Mouse (Mus musculus) liver, embryonic 12.5 days (tissue): ENCODE measurements around the gene Prpf19. TPM values are rescaled to one million over a fixed set of nuclear protein-coding genes. Genes with fewer than 3 reads are reported as not detected.

Source experiments
- ATAC-seq: fragments of 200-750 bp; cut with Nextera tagmentation; 2 replicates; pipeline ENCODE4 v1.8.0; 2017; ENCODE audit warnings: moderate number of reproducible peaks, mild to moderate bottlenecking, moderate library complexity
- H3K27ac ChIP-seq: fragments of 300-500 bp; sonication (generic); 2 replicates; pipeline ENCODE4 v1.5.1; 2016; ENCODE audit warnings: mild to moderate bottlenecking
- H3K27me3 ChIP-seq: fragments of 300-500 bp; sonication (generic); replicated peaks from 2 replicates; pipeline ENCODE4 v1.6.1; 2016; ENCODE audit warnings: mild to moderate bottlenecking, moderate library complexity
- H3K36me3 ChIP-seq: fragments of 300-500 bp; sonication (generic); 2 replicates; pipeline ENCODE4 v1.6.1; 2016; ENCODE audit warnings: mild to moderate bottlenecking, moderate library complexity
- H3K4me1 ChIP-seq: fragments of 300-500 bp; sonication (generic); 2 replicates; pipeline ENCODE4 v1.6.1; 2016
- H3K4me2 ChIP-seq: fragments of 300-500 bp; sonication (generic); 2 replicates; pipeline ENCODE4 v1.6.1; 2016; ENCODE audit warnings: mild to moderate bottlenecking, moderate library complexity
- H3K4me3 ChIP-seq: fragments of 300-500 bp; sonication (generic); 2 replicates; pipeline ENCODE4 v1.5.1; 2016; ENCODE audit warnings: mild to moderate bottlenecking, moderate library complexity
- H3K9ac ChIP-seq: fragments of 300-500 bp; sonication (generic); 2 replicates; pipeline ENCODE4 v1.6.1; 2016; ENCODE audit warnings: mild to moderate bottlenecking, moderate library complexity
- H3K9me3 ChIP-seq: fragments of 300-500 bp; sonication (generic); replicated peaks from 2 replicates; pipeline ENCODE4 v1.6.1; 2016; ENCODE audit warnings: mild to moderate bottlenecking, moderate library complexity
- WGBS: fragments of 180-500 bp; shearing (Covaris S2); methylation state at CpG from one replicate; pipeline ENCODE4 v1.1.7; 2016; ENCODE audit not compliant: insufficient replicate concordance; 5-methylcytosine and 5-hydroxymethylcytosine counted together
- polyA plus RNA-seq: library from polyadenylated mRNA; unstranded; fragments of >200 nt; fragmentation: Nextera tagmentation; extraction: Ambion mirVana; gene quantifications from 2 replicates; pipeline ENCODE4 v1.2.1, GENCODE M21; 2016

Gene Prpf19
- polyA plus RNA-seq, 1 experiment from 2014 or later = 25.6 TPM

GRCm38 (mm10) chr19:10921058-10921457 lies 26.0 kb downstream of the Prpf19 start:
- 58% methylated on average over 3 of the region's 3 CpGs for WGBS

GRCm38 (mm10) chr19:10924220-10924619 lies 29.2 kb downstream of the Prpf19 start:
- H3K9me3 ChIP-seq = no peaks in the 10 kb centered on the region
- no peak overlapping the region for H3K4me2 ChIP-seq
- no peak for ATAC-seq
- no peak overlapping the region for H3K4me3 ChIP-seq
- no peaks in the 10 kb centered on the region for H3K36me3 ChIP-seq
- no peak overlapping the region for H3K9ac ChIP-seq
- H3K27me3 ChIP-seq = 0 out of 2 replicates have a peak, but pooled peaks cover 4% of the 10 kb centered on the region
- WGBS = 52% methylated on average over 4 of the region's 4 CpGs
- no peak overlapping the region for H3K27ac ChIP-seq
- H3K4me1 ChIP-seq = no peaks in the 10 kb centered on the region

More at GRCm38 (mm10) chr19:10921058-10921457, 26.0 kb downstream of the Prpf19 start:
- no peaks in the 10 kb centered on the region for H3K36me3 ChIP-seq
- peaks cover 4% of the 10 kb centered on the region for H3K4me1 ChIP-seq
- no peak overlapping the region for H3K27ac ChIP-seq
- no peak overlapping the region for H3K4me2 ChIP-seq
- no peak overlapping the region for H3K9ac ChIP-seq
- H3K4me3 ChIP-seq = no peak overlapping the region
- no peaks in the 10 kb centered on the region for H3K9me3 ChIP-seq
- no peak for ATAC-seq
- H3K27me3 ChIP-seq = peaks cover 4% of the 10 kb centered on the region; the same call in 1 of the 2 replicates

GRCm38 (mm10) chr19:10926123-10926621 lies 31.1 kb downstream of the Prpf19 start:
- no peaks in the 10 kb centered on the region for H3K4me1 ChIP-seq
- 68% methylated on average over 6 of the region's 6 CpGs for WGBS
- 0 out of 2 replicates have a peak, but pooled peaks cover 3% of the 10 kb centered on the region for H3K27me3 ChIP-seq
- H3K27ac ChIP-seq = no peak overlapping the region
- no peak overlapping the region for H3K4me2 ChIP-seq
- H3K36me3 ChIP-seq = no peaks in the 10 kb centered on the region
- ATAC-seq = no peak
- H3K9me3 ChIP-seq = no peaks in the 10 kb centered on the region
- no peak overlapping the region for H3K4me3 ChIP-seq
- no peak overlapping the region for H3K9ac ChIP-seq

- Histone ChIP-seq H3K4me3 (no peak overlapping the region), H3K9me3 (no peaks in the 10 kb centered on the region), H3K36me3 (no peaks in the 10 kb centered on the region), H3K9ac (no peak overlapping the region), H3K4me2 (no peak overlapping the region), H3K4me1 (no peaks in the 10 kb centered on the region), H3K27ac (no peak overlapping the region), H3K27me3 (no peaks in the 10 kb centered on the region)
- no peak for ATAC-seq
- 57% methylated on average over 4 of the region's 4 CpGs for WGBS
Observed at GRCm38 (mm10) chr19:10926666-10927065, 31.6 kb downstream of the Prpf19 start.

GRCm38 (mm10) chr19:10930641-10931040 lies 35.6 kb downstream of the Prpf19 start:
- H3K9ac ChIP-seq = no peak overlapping the region
- H3K9me3 ChIP-seq = no peaks in the 10 kb centered on the region
- peaks cover 6% of the 10 kb centered on the region; the same call in 1 of the 2 replicates for H3K4me1 ChIP-seq
- no peaks in the 10 kb centered on the region for H3K36me3 ChIP-seq
- H3K4me2 ChIP-seq = no peak overlapping the region
- no peak for ATAC-seq
- WGBS = 53% methylated on average over 2 of the region's 2 CpGs
- H3K27ac ChIP-seq = no peak overlapping the region
- no peak overlapping the region for H3K4me3 ChIP-seq
- H3K27me3 ChIP-seq = 0 out of 2 replicates have a peak, but pooled peaks cover 7% of the 10 kb centered on the region

GRCm38 (mm10) chr19:10935029-10935428 lies 40.0 kb downstream of the Prpf19 start:
- Histone ChIP-seq H3K4me3 (no peak overlapping the region), H3K4me2 (no peak overlapping the region), H3K9ac (no peak overlapping the region), H3K4me1 (peaks cover 35% of the 10 kb centered on the region), H3K9me3 (no peaks in the 10 kb centered on the region), H3K27ac (no peak overlapping the region), H3K36me3 (no peaks in the 10 kb centered on the region), H3K27me3 (0 out of 2 replicates have a peak, but pooled peaks cover 7% of the 10 kb centered on the region)
- WGBS = 36% methylated on average over 5 of the region's 5 CpGs
- no peak for ATAC-seq

GRCm38 (mm10) chr19:10936077-10936476 lies 41.0 kb downstream of the Prpf19 start:
- Histone ChIP-seq H3K4me3 (no peak overlapping the region), H3K4me2 (no peak overlapping the region), H3K36me3 (no peaks in the 10 kb centered on the region), H3K9me3 (no peaks in the 10 kb centered on the region), H3K27me3 (0 out of 2 replicates have a peak, but pooled peaks cover 7% of the 10 kb centered on the region), H3K4me1 (peaks cover 45% of the 10 kb centered on the region), H3K9ac (no peak overlapping the region), H3K27ac (no peak overlapping the region)
- 85% methylated on average over 5 of the region's 5 CpGs for WGBS
- no peak for ATAC-seq

- Histone ChIP-seq H3K27me3 (0 out of 2 replicates have a peak, but pooled peaks cover 7% of the 10 kb centered on the region), H3K4me3 (no peak within 1 kb of the TSS), H3K9me3 (no peaks in the 10 kb centered on the region), H3K27ac (0 out of 2 replicates have a peak within 1 kb of the TSS, but pooled peaks have one; percentile 1), H3K36me3 (peaks cover 9% of the 10 kb centered on the region), H3K4me1 (peaks cover 48% of the 10 kb centered on the region), H3K9ac (no peak within 1 kb of the TSS), H3K4me2 (peak within 1 kb of the TSS; percentile 23)
- WGBS = 14% methylated on average over 5 of the region's 5 CpGs
- peak; percentile 75 for ATAC-seq
Observed at GRCm38 (mm10) chr19:10937110-10937563, 42.1 kb downstream of the Prpf19 start, which contains the start of gene Ptgdr2. Gene Ptgdr2, plus strand, starts transcription at chr19:10937160.

GRCm38 (mm10) chr19:10938771-10939170 lies 43.7 kb downstream of the Prpf19 start:
- H3K27ac ChIP-seq = no peak overlapping the region

GRCm38 (mm10) chr19:10940097-10940800 lies 45.2 kb downstream of the Prpf19 start:
- H3K27me3 ChIP-seq = no peaks in the 10 kb centered on the region
- H3K27ac ChIP-seq = peak overlapping the region; percentile 3; the same call in 1 of the 2 replicates
- peaks cover 40% of the 10 kb centered on the region for H3K36me3 ChIP-seq
- H3K4me1 ChIP-seq = peaks cover 48% of the 10 kb centered on the region
- WGBS = 19% methylated on average over 37 of the region's 37 CpGs
- ATAC-seq = peak; percentile 74
- peak overlapping the region; percentile 50 for H3K4me3 ChIP-seq
- no peaks in the 10 kb centered on the region for H3K9me3 ChIP-seq
- peak overlapping the region; percentile 67 for H3K9ac ChIP-seq
- H3K4me2 ChIP-seq = peak overlapping the region; percentile 92

More at GRCm38 (mm10) chr19:10938771-10939170, 43.7 kb downstream of the Prpf19 start:
- no peak overlapping the region for H3K9ac ChIP-seq
- H3K27me3 ChIP-seq = 0 out of 2 replicates have a peak, but pooled peaks cover 7% of the 10 kb centered on the region
- H3K9me3 ChIP-seq = no peaks in the 10 kb centered on the region
- no peak overlapping the region for H3K4me3 ChIP-seq
- WGBS = 19% methylated on average over 3 of the region's 3 CpGs
- no peak for ATAC-seq
- H3K36me3 ChIP-seq = peaks cover 25% of the 10 kb centered on the region
- H3K4me2 ChIP-seq = no peak overlapping the region
- peaks cover 48% of the 10 kb centered on the region for H3K4me1 ChIP-seq

GRCm38 (mm10) chr19:10940801-10941457 lies 45.9 kb downstream of the Prpf19 start:
- no peaks in the 10 kb centered on the region for H3K9me3 ChIP-seq
- peak overlapping the region; percentile 67 for H3K9ac ChIP-seq
- peak overlapping the region; percentile 92 for H3K4me2 ChIP-seq
- peaks cover 53% of the 10 kb centered on the region for H3K4me1 ChIP-seq
- peak overlapping the region; percentile 3; the same call in 1 of the 2 replicates for H3K27ac ChIP-seq
- 8% methylated on average over 40 of the region's 40 CpGs for WGBS
- peaks cover 45% of the 10 kb centered on the region for H3K36me3 ChIP-seq
- ATAC-seq = peak; percentile 52
- H3K4me3 ChIP-seq = peak overlapping the region; percentile 50
- no peaks in the 10 kb centered on the region for H3K27me3 ChIP-seq

- Histone ChIP-seq H3K4me3 (no peak overlapping the region), H3K9ac (no peak overlapping the region), H3K27me3 (no peaks in the 10 kb centered on the region), H3K4me2 (no peak overlapping the region), H3K27ac (no peak overlapping the region), H3K9me3 (no peaks in the 10 kb centered on the region), H3K36me3 (peaks cover 55% of the 10 kb centered on the region), H3K4me1 (peaks cover 57% of the 10 kb centered on the region)
- ATAC-seq = no peak
- 81% methylated on average over 3 of the region's 3 CpGs for WGBS
Observed at GRCm38 (mm10) chr19:10943955-10944354, 48.9 kb downstream of the Prpf19 start.
